Mouse (Mus musculus) frontal cortex, adult 2 months (tissue): ENCODE measurements around the gene Phf14. TPM values are rescaled to one million over a fixed set of nuclear protein-coding genes. Genes with fewer than 3 reads are reported as not detected.
A peak's percentile ranks its signal among the peaks of the same experiment; 100 is the strongest.
"Not testable (repeated sequence)": the region's sequence is repeated elsewhere in the genome, so short reads cannot be mapped to it uniquely, and the experiment has no call there.

Experiments
- DNase-seq, 2 experiments: peaks; one replicate each; pipeline ENCODE4 v3.0.0; 2022; ENCODE audit warnings: low spot score in 1 of 2; ENCODE audit errors: extremely low spot score in 1 of 2
- polyA plus RNA-seq: library from polyadenylated mRNA; depleted of rRNA; stranded (reverse); fragments of >200 nt; gene quantifications from 2 replicates; pipeline ENCODE4 v1.2.3, GENCODE M21; 2012; rRNA removed

Phf14 gene
- polyA plus RNA-seq, 1 experiment = 57.6 TPM

- peak in 1 of 2 experiments; percentile 31 for DNase-seq
Measured at GRCm38 (mm10) chr6:12082531-12083216, 175.1 kb downstream of the Phf14 start.

GRCm38 (mm10) chr6:12084721-12085120 lies 177.1 kb downstream of the Phf14 start:
- DNase-seq = peak in 1 of 2 experiments; percentile 46

- DNase-seq = no peak
Measured at GRCm38 (mm10) chr6:12089439-12089992, 181.9 kb downstream of the Phf14 start.

- DNase-seq = no peak
Measured at GRCm38 (mm10) chr6:12095716-12096115, 188.1 kb downstream of the Phf14 start.

GRCm38 (mm10) chr6:12097125-12097524 lies 189.5 kb downstream of the Phf14 start:
- DNase-seq = no peak

GRCm38 (mm10) chr6:12105144-12105543 lies 197.5 kb downstream of the Phf14 start:
- DNase-seq = peak; percentile 40 to 62

- no peak for DNase-seq
Measured at GRCm38 (mm10) chr6:12107326-12107725, 199.7 kb downstream of the Phf14 start.

- DNase-seq = no peak
Measured at GRCm38 (mm10) chr6:12107786-12108185, 200.2 kb downstream of the Phf14 start.

GRCm38 (mm10) chr6:12116926-12117818 lies 209.6 kb downstream of the Phf14 start:
- no peak for DNase-seq

- DNase-seq = no peak
Measured at GRCm38 (mm10) chr6:12117819-12118570, 210.4 kb downstream of the Phf14 start.

GRCm38 (mm10) chr6:12122759-12123158 lies 215.2 kb downstream of the Phf14 start:
- DNase-seq = no peak

GRCm38 (mm10) chr6:12125031-12125803 lies 217.6 kb downstream of the Phf14 start:
- DNase-seq = peak; percentile 33 to 83

GRCm38 (mm10) chr6:12126601-12127000 lies 219.0 kb downstream of the Phf14 start:
- DNase-seq = not testable (repeated sequence)

- DNase-seq = no peak
Measured at GRCm38 (mm10) chr6:12127287-12127686, 219.7 kb downstream of the Phf14 start.

Other genes with a start within 250 kb of the Phf14 start
- 1,071 and 1,074 TPM in 2 replicates for gene Ndufa4, start 312 bp upstream of the Phf14 start, polyA plus RNA-seq